Mouse (Mus musculus): ENCODE data around the gene Ackr2.
A peak's percentile ranks its signal among the peaks of the same experiment; 100 is the strongest.

Ackr2 gene

GRCm38 (mm10) chr9:121916102-121916501 is 17.9 kb downstream of the Ackr2 start, which contains the start of gene Cyp8b1:
TSS of gene Cyp8b1 (minus strand) at chr9:121916305.
- no peak for DNase-seq (ENCODE audit: low spot score in 2 of 2)

DNA sequence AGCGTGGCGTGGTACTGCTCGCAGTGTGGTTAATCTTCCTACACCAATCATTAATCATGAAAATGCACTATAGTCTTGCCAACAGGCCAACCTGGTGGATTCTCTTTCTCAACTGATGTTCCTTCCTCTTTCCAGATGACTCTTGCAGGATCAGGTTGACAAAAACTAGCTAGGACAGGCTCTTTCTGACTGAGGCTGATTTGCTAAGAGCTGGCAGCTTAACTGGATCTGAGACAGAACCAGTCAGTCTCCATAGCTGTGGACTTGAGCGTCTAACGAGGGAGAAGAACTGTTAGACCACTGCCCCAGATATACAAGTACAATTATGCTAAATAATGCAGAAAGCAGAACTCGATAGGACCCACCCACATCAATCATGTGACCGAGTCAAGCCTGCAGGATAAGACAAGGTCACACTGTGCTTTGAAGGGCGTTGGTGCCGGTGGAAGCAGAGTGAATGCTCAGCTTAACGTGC is 20.9 kb downstream of the Ackr2 start:
- no peak for DNase-seq (ENCODE audit: low spot score in 2 of 2)

GRCm38 (mm10) chr9:121923443-121923842 is 25.3 kb downstream of the Ackr2 start:
- DNase-seq (ENCODE audit: low spot score in 2 of 2) = no peak

DNA sequence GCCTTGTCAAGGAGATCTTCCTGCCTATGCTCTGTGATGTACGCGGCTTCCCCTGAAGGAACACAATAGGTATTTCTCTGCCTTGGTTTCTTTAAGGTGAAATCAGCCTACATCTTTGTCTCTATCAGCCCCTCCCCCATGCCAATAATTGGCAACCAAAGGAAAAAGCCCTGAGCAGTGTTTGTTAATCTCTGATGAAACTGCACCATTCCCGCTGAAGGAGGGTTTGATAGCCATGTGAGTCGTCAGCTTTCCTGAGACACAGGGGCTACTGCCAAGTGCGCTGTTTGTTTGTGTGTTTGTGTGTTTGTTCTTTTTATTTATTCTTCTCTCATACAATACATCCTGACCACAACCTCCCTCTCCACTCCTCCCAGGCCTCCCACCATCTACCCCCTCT is 25.8 kb downstream of the Ackr2 start:
- DNase-seq (ENCODE audit: low spot score in 2 of 2) = no peak

DNA sequence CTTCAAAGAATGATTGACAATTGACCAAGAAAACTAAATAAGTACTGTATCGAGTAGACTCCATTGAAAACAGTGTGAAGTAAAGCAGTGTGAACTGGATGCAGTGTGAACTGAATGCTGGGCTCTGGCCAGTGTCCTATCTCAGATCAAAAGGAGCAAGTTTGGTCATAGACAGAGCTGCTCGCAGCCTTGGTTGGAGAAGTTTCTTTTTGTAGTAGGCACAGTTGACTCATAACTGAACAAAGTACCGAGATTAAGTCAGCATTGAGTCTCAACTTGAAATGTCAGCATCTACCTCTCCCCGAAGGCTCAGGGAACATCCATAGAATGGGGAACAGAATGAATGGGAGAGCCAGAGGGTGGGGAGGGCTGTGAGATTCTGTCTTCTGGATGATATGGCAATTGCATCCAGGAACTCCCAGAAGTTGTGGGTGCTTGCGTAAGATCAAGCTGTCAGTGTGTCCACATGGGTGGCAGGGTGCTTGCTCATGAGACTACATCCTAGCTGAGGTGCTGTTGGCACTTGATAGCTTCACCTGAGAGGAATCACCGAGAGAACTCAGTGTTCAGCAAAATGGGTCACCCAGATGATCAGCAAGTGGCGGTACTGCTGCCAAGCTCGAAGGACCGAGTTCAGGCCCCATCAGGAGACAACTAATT is 26.9 kb downstream of the Ackr2 start:
- no peak for DNase-seq (ENCODE audit: low spot score in 2 of 2)

GRCm38 (mm10) chr9:121925959-121926358 is 27.8 kb downstream of the Ackr2 start:
- DNase-seq (ENCODE audit: low spot score in 2 of 2) = no peak

- no peak for DNase-seq (ENCODE audit: low spot score in 2 of 2)
Measured at GRCm38 (mm10) chr9:121926634-121927405, 28.7 kb downstream of the Ackr2 start.

DNA sequence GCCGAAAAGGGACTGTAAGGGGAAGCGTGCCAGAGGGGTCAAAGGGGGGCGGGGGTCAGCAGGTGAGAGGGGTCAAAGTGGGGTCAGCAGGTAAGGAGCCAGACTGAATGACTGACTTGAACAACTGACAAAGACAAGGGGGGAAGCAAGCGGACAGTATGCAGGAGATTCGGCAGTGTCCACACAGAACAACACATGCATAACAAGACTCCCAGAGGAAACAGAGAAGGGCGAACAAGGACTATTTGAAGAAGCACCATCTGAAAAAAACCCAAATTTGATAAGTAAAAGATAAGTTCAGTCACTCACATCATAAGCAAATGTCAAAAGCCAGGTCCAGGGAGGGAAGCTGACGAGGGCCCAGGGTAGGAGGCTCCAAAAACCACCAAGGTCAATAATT is 29.6 kb downstream of the Ackr2 start:
- DNase-seq (ENCODE audit: low spot score in 2 of 2) = no peak

- peak; percentile 50 to 52 for DNase-seq (ENCODE audit: low spot score in 2 of 2)
Measured at GRCm38 (mm10) chr9:121928498-121928897, 30.3 kb downstream of the Ackr2 start.

DNA sequence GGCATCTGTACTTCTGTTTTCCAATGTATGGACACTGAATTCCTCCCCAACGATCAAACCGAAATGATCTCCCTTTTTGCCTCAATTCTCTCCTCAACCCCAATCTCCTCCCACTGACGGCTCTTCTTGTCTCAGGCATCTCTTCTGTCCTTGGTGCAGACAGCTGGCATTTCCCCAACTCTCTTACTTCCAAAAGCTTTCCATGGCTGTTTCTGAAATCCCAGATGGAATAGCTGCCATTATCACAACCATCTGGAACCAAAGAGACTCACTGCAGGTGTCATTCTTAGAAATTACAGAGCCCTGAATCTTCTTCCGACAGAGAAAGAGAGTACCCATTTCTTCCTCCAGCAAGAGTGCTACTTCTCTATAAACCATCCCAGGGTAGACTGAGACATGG is 36.7 kb downstream of the Ackr2 start:
- no peak for DNase-seq (ENCODE audit: low spot score in 2 of 2)

DNA sequence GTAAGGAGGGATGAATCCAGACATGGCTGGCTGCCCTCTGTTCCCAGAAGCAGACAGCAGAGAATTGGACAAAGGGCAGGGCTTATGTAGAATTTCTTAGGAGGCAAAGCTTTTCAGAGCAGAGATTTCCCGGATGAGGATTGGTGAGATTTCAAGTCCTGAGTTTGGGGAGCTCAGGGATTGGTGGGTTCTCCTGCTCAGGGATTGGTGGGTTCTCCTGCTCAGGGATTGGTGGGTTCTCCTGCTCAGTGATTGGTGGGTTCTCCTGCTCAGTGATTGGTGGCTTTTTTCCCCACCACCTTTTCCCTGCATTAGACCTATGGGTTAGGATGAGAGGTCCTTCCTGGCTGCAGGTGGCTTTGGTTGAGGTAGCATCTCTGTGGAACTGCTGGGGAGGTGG is 38.8 kb downstream of the Ackr2 start:
- no peak for DNase-seq (ENCODE audit: low spot score in 2 of 2)

DNA sequence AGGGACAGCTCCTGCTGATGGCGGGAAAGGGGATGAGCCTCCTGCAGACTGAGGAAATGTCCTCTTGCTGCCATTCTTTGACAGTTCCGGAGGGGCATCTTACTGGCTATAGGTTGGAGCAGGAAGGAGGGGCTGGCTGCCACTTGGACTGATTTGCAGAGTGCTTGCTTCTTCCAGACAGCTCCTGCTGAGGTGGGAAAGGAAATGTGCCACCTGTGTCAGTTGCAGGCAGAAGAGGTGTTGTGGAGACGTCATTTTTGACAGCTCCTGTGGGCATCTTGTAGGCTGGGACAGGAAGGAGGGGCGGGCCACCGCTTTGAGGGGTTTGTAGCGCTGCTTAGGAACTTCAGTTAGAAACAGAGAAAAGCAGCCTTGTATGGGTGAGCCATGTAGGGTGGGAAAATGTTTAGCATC is 39.3 kb downstream of the Ackr2 start:
- DNase-seq (ENCODE audit: low spot score in 2 of 2) = no peak

DNA sequence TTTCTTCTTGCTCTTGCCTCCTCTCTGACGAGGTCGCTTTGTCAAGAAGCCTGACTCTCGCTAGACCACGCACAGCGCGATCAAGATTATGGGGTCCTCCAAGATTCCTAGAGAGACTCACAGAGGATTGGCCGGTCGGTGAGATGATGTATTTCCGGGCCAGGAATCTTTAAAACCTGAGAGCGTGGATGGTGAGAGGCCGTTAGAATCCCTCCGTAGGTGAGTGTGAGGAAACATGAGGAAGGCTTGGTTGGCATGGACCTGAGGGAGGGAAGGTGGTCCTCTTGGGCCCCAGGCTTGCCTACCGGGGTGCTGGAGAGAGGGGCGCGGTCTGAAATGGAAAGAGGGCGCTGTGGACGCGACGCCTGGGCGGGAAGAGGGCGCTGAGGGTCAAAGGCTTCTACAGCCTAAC is 39.8 kb downstream of the Ackr2 start:
- DNase-seq (ENCODE audit: low spot score in 2 of 2) = no peak

GRCm38 (mm10) chr9:121943005-121943404 is 44.9 kb downstream of the Ackr2 start:
- DNase-seq (ENCODE audit: low spot score in 2 of 2) = no peak

DNA sequence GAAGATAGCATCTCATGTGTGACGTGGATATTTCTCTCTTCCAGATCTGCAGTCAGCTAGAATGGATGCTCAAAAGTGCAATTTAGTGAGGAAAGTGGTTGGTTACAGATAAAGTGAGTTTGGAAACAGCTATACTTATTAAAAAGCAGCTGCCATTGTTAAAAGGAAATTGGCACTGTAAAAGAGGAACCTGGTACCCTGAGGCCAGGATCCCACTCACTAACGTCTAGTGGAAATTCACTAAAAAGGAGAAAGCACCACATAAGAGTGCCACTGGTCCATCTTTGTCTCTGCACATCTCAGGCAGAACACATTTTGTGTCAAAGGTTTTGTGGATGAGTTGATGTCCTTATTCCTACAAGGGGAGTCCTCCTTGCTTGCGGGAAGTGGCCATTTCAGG is 45.5 kb downstream of the Ackr2 start:
- DNase-seq (ENCODE audit: low spot score in 2 of 2) = no peak

GRCm38 (mm10) chr9:121947784-121948183 is 49.6 kb downstream of the Ackr2 start:
- peak; percentile 62 to 63 for DNase-seq (ENCODE audit: low spot score in 2 of 2)

DNA sequence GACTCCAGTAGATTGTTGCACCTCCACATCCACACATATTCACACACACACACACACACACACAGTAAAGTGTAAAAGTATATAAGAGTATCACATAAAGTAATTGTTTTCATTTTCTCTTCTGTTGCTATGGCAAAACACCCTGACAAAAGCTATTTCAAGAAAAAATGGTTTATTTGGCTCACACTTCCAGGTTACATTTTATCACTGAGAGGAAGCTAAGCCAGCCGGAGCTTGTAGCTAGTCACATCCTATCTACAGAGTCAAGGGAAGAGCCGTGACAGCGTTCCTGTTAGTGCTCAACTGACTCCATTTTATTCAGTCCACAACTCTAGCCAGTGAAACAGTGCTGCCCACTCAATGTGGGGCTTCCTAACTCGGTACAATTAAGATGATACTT is 50.3 kb downstream of the Ackr2 start:
- DNase-seq (ENCODE audit: low spot score in 2 of 2) = no peak

DNA sequence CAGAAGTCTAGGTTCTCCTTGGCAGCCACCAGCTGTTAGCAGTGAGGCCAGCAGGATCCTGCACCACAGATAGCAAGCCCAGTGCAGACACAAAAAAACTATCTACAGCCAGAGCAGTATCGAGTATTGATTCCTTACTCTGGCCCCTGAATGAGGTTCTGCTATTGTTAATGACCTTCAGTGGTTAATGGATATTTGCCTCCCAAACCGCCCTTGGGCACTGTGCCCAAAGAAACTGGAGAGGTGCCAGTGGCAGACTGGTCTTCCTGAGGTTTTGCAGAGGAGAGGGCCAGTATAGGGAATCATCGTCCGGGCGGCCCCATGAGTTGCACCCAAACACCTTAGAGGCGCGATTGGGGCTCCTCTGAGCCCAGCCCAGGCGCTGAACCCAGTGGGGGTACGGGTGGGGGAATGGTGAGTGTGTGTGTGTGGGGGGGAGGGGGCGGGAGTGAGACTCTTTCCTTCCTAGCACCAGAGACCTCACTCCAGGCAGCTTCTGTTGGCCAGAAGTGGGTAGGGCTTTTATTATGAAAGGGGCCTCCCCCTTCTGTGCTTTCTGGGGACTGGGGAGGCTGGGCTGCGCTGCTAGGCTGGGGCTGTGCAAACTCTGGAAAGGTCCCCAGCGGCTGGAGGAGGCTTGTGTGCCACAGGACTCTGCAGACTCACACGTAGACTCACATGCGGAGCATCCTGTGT is 52.4 kb downstream of the Ackr2 start, which contains the start of gene Fam198a:
Gene Fam198a, plus strand, starts transcription at position 571 of the 696 bp plus-strand sequence.
- no peak for DNase-seq (ENCODE audit: low spot score in 2 of 2)

- no peak for DNase-seq (ENCODE audit: low spot score in 2 of 2)
Measured at GRCm38 (mm10) chr9:121951114-121951423, 52.9 kb downstream of the Ackr2 start.

DNA sequence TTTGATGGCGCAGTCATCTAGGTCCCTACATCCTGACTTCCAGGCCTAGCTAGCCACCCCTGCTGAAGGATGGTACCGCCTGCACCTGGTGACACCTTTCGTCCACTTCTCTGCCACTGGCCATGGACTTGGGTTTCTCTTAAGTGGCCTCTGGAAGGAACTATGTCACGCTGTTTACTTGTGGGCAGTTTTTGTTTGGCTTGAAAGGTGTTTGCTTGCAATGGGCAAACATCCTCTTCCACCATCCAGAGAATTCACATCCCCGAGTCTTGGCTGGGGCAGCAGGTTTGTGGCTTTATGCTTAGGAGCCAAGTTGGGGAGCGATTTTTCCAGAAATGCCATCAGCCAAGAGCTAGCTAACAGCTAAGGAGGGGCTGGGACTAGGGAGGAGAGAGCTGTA is 54.4 kb downstream of the Ackr2 start:
- no peak for DNase-seq (ENCODE audit: low spot score in 2 of 2)

DNA sequence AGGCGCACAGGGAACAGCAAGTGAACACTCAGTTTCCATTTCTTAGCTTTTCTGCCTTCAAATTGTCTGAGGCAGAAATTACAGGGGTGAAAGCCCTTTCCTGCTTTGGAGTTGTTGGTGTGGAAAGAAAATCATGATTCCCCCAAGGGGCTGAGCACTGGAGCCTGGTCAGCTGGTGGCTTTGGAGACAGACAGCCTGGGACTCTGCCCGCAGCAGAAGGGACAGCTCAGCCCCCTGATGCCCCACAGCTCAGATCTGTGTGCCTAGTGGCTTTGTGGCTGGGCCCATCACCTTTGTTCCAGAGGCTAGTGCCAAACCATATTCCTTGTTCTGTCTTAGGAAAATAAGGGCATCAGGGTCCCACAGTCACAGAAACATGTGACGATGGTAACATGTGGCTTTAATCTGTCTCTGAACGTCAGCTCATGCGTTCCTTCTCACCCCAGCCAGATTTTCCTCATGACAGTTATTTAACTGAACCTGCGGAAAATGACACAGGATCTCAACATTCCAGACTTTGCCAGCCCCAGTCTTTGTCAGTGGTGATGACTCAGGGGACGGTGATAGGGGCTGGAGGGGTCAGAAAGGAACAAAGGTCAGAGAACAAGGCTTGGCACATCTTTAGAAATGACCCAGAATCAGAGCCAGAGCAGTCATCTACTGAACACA is 61.9 kb downstream of the Ackr2 start:
- no peak for DNase-seq (ENCODE audit: low spot score in 2 of 2)
